Mouse (Mus musculus) bone marrow, adult 2 months (tissue): ENCODE results near the gene Mtr.

Experiments used
- CTCF ChIP-seq: fragments of 200-500 bp; IDR thresholded peaks from 2 replicates; pipeline ENCODE4 v1.5.1; 2011; ENCODE audit warnings: low read length, control low read depth; ENCODE audit not compliant: control insufficient read depth, insufficient read depth
- POLR2A ChIP-seq: fragments of 200-500 bp; IDR thresholded peaks from 2 replicates; pipeline ENCODE4 v1.6.1; 2011; ENCODE audit warnings: low read depth, mild to moderate bottlenecking, control low read depth, low read length, borderline replicate concordance; ENCODE audit not compliant: control insufficient read depth

DNA sequence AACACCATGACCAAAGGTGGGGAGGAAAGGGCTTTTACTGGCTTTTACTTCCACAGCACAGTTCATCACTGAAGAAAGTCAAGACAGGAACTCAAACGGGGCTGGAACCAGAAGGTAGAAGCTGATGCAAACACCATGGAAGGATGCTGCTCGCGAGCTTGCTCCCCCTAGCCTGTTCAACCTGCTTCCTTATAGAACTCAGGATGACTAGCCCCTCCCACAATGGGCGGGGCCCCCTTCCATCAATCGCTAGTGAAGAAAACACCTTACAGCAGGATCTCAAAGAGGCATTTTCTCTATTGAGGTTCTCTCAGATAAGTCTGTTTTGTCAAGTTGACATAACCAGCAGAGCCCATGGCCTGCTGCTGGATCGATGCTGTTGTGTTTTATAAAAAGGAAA lies 6.1 kb upstream of the Mtr start:
- TF ChIP-seq POLR2A (no peak), CTCF (no peak)
